Mouse (Mus musculus): ENCODE data around the gene Zfp617.
"Not testable (repeated sequence)": the region's sequence is repeated elsewhere in the genome, so short reads cannot be mapped to it uniquely, and the experiment has no call there.

Zfp617 gene

DNA sequence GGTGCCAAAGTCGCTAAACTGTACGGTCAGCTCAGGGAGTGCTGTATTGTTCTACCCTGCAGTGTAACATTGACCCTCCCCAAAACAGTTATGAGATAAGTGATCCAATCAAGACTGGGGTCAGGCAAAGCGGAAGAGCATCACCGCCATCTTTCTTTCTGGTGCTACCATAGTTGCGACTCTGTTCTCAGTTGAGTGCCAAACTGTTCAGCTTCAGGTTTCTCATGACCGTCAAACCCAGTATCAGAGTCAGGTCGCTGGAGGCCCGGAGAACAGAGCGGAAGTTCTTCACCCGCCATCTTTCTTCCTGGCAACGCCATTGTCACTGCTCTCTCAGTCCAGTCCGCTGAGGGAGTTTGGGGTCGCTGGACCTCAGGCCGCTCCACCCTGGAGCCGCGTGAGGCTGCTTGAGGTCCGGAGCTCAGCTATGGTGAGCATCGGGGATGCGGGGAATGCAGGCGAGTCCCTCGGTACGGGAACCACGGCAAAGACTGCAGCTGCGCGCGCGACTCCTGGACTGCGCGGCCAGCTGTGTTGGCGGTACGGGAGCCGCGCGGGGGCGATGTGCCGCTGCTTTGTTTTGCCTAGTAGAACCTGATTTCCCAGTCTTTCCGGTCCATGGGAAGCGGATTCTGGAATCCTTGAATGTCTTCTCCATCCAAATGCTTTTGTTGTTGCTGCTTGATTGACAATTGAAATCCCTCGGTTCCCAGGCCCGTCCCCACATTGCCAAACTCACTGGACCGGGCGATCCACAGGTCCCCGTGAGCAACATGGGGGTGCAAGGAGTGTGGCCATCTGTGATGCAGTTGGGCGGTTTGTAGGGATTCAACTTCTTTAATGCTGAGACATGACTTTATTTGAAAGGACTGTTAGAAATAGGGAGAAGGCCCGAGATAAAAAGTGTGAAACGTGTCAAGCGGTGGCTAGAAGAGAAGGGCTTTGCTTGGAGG is at the start of gene Zfp617, which contains the start of gene Zfp882:
Zfp617 (plus strand) TSS at position 327 of the 953 bp plus-strand sequence.
Zfp882 (plus strand) TSS at position 300 of the 953 bp plus-strand sequence.
- DNase-seq, result peak; percentile 96

DNA sequence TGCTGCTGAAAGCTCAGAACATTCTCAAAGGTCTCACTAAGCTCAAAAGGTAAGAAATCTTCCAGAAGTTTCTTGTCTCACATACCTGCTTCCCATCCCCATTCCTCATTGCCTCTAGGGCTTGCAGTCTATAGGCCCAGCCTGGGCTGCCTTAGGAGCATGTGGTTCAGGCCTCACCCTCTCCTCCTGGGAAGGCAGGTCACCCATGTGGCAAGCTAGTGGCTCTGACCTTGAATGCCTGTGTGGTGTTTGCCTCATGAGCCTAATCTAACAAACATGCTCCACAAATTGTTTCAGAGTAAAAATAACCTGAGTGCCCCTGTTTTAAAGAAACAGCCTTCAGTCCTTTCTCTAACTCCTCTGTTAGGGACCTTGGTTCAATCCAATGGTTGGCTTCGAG is 46.9 kb upstream of the Zfp617 start:
- DNase-seq, result not testable (repeated sequence)

- not testable (repeated sequence) for DNase-seq
Measured at GRCm38 (mm10) chr8:71862038-71862437, 46.4 kb upstream of the Zfp617 start.

- peak; percentile 77 for DNase-seq
Measured at GRCm38 (mm10) chr8:71881618-71882274, 26.7 kb upstream of the Zfp617 start, which contains the start of gene Zfp709. Zfp709 (plus strand) TSS chr8:71882019.

- not testable (repeated sequence) for DNase-seq
Measured at GRCm38 (mm10) chr8:71900666-71901065, 7.8 kb upstream of the Zfp617 start.

- not testable (repeated sequence) for DNase-seq
Measured at GRCm38 (mm10) chr8:71903084-71903483, 5.4 kb upstream of the Zfp617 start.

DNA sequence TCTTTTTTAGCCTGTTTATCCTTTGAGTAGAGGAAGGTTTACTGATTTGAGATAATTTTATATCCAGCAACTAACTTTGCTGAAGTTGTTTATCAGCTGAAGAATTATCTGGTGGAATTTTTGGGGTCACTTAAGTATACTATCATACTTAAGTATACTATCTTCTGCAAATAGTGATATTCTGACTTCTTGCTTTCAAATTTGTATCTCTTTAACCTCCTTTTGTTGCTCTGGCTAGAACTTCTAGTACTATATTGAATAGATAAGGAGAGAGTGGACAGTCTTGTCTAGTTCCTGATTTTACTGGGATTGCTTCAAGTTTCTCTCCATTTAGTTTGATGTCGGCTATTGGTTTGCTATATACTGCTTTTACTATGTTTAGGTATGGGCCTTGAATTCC is 1.6 kb upstream of the Zfp617 start:
- DNase-seq, result no peak

DNA sequence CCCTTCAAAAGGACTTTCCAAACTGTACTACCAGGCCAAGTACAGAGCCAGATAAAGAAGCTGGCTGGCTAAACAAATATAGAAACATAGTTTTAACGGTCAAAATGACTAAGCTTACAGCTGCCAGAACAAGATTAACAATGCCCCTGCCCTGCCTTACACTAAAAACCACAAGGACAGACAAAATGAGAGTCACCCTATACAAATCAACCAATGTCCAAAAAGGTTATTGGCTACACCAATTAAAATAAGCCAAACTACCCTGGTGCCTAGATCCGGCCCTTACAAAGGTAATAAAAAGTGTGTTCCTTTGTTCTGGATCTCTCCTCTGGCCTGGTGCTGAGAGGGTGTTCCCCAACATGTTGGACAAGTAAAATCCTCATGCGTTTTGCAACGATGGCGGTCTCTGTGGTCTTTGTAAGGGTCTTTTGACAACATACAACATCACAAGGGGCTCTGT is 607 bp upstream of the Zfp617 start:
- DNase-seq, result no peak

DNA sequence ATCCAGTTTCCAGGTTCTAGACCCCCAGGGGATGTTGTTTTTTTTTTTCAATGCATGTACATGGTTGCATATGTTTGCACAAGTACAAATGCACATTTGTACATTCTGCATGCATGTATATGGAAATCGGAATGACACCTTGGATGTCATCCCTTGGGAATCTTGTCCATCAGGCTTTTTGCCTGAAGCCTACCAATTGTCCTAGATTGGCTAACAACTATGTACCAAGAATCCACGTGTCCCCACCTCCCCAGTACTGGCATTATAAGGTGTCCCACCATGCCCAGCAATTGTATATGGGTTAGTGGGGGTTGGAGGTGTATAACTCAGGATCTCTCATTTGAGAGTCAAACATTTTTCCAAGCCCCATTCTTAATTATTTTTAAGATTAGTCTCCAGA is 3.9 kb downstream of the Zfp617 start:
- DNase-seq, result no peak

- DNase-seq, result peak; percentile 96
Measured at GRCm38 (mm10) chr8:71922567-71923401, 14.3 kb downstream of the Zfp617 start.

DNA sequence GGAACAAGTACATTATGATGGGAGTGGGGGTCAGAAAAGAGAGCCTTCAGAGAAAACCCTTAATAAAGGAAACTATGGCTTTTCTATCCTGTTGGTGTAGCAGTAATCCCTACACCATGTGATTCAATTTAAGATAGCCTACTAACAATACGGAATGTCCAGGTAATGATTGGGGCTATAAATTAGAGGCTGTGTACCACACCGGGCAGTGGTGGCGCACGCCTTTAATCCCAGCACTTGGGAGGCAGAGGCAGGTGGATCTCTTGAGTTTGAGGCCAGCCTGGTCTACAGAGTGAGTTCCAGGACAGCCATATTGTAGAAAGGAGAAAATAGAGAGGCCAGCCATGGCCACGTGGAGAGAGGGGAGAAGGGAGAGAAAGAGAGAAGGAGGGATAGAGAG is 17.4 kb downstream of the Zfp617 start:
- DNase-seq, result no peak

GRCm38 (mm10) chr8:71926551-71926950 is 18.1 kb downstream of the Zfp617 start:
- no peak for DNase-seq

GRCm38 (mm10) chr8:71927779-71928178 is 19.3 kb downstream of the Zfp617 start:
- no peak for DNase-seq

DNA sequence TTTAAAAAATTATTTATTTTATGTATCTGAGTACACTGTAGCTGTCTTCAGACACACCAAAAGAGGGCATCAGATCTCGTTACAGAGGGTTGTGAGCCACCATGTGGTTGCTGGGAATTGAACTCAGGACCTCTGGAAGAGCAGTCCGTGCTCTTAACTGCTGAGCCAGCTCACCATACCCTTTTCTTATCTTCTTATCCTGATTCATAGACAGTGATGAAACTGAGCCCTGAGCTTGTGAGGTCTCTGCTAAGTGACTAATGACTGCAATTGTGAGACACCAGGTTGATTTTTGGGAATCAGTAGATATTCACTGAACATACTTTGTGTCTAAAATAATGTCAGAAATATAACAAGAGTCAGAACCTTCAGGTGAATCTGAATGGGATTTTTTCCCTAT is 29.6 kb downstream of the Zfp617 start:
- DNase-seq, result not testable (repeated sequence)

DNA sequence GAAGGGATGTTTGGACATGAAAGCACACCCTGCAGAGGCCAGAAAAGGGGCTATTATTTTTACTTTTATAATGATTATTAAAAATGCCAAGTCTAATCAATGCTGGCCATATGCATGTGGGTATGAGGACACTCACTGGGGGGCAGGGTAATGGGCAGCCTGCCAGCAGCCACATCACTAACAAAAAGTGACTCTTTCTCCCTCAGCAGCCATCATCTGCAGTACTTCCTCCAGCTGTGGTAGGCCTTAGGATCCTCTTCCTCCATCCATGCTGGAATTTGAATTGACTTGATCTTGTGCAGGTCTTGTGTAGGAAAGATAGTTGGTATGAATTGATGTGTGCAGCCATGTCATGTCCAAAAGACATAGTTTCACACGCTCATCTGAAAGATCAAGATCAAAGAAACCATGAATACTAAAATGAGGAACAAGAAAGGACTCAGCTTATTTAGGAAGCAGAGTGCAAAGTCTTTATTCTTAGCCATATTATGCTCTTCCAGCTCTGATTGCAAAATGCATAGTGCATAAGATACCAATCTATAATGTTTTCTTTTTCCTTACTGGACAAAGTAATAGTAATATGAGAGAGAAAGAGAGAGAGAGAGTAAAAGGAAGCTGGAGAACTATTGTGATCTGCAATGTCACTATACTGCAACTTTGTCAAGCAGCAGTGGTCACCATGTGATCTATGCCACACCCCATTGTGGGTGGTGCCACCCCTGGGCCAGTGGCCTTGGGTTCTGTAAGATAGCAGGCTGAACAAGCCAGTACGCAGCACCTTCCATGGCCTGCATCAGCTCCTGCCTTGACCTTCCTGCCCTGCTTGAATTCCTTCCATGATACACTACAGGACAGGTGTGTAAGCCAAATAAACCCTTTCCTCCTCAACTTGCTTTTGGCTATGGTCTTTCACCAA is 32.1 kb downstream of the Zfp617 start:
- DNase-seq, result no peak

- DNase-seq, result no peak
Measured at GRCm38 (mm10) chr8:71941776-71942175, 33.3 kb downstream of the Zfp617 start.

- DNase-seq, result no peak
Measured at GRCm38 (mm10) chr8:71948624-71949023, 40.2 kb downstream of the Zfp617 start.

- DNase-seq, result peak; percentile 99
Measured at GRCm38 (mm10) chr8:71950482-71951221, 42.2 kb downstream of the Zfp617 start, which contains the start of gene Zfp961. Zfp961 (plus strand) TSS chr8:71951038.

DNA sequence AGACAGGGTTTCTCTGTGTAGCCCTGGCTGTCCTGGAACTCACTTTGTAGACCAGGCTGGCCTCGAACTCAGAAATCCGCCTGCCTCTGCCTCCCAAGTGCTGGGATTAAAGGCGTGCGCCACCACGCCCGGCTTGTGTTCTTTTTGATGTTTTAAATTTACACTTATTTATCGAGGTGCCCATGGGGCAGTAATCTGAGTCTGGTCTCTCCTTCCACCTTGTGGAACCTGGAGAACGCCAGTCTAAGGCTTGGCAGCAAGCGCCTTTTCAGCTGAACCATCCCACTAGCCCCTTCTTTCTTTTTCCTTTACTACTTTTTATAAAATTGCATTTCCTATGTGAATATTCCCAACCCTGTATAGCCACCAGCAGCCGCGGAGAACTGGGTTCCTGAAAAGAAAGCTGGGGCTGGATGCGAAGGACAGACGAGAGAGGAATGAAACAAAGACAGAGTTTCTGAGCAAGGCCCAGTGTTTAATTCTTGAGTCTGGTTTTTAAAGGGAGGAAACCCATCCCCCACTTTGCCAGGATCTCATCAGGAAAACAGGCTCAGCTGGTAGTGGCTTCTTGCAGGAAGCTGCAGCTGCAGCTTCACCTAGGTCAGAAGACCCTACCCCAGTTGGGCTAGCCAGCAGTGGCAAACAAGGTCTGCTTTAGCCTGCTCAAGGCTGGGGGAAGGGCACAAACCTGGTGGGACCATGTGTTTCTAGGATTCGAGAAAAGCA is 43.2 kb downstream of the Zfp617 start:
- DNase-seq, result peak; percentile 12

DNA sequence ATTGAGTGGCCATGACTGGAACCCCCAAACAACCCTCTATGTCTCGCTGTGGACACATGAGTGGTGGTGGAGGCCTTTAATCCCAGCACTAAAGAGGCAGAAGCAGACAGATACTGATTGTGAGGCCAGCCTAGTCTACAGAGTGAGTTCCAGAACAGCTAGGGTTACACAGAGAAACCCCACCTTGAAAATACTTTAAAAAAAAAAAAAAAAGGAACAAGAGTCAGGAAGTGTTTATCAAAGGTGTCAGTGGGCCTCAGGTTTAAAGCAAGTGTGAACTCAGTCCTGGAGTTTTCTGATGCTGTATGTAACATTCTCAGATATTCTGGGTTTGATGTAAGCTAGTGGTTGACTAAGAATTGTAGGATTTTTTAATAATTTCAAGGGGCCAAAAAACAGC is 44.1 kb downstream of the Zfp617 start:
- no peak for DNase-seq
